Mouse (Mus musculus) limb, embryonic 14.5 days (tissue): ENCODE measurements around the gene Dnajc1. TPM values are rescaled to one million over a fixed set of nuclear protein-coding genes. Genes with fewer than 3 reads are reported as not detected.

Source experiments
- ATAC-seq: fragments of 200-750 bp; cut with Nextera tagmentation; 2 replicates; pipeline ENCODE4 v1.8.0; 2017; ENCODE audit warnings: low read depth, moderate number of reproducible peaks, moderate TSS enrichment; ENCODE audit not compliant: low FRiP score
- DNase-seq: peaks from one replicate; pipeline ENCODE4 v3.0.0-alpha.2; 2015; ENCODE audit warnings: low spot score
- H3K27ac ChIP-seq: fragments of 300-500 bp; sonication (generic); replicated peaks from 2 replicates; pipeline ENCODE4 v1.5.1; 2014; ENCODE audit warnings: low read depth, mild to moderate bottlenecking, low read length, moderate library complexity, mixed read lengths
- H3K27me3 ChIP-seq: fragments of 300-500 bp; sonication (generic); 2 replicates; pipeline ENCODE4 v1.6.1; 2014; ENCODE audit warnings: low read length, mixed read lengths; ENCODE audit not compliant: control insufficient read depth, insufficient read depth
- H3K36me3 ChIP-seq: fragments of 300-500 bp; sonication (generic); 2 replicates; pipeline ENCODE4 v1.6.1; 2014; ENCODE audit warnings: mild to moderate bottlenecking, low read length, moderate library complexity, mixed read lengths; ENCODE audit not compliant: control insufficient read depth, insufficient read depth
- H3K4me1 ChIP-seq: fragments of 300-500 bp; sonication (generic); 2 replicates; pipeline ENCODE4 v1.6.1; 2014; ENCODE audit warnings: antibody characterized with exemption, low read length, mixed read lengths; ENCODE audit not compliant: control insufficient read depth, insufficient read depth
- H3K4me2 ChIP-seq: fragments of 300-500 bp; sonication (generic); replicated peaks from 2 replicates; pipeline ENCODE4 v1.6.1; 2014; ENCODE audit warnings: low read depth, mild to moderate bottlenecking, low read length, moderate library complexity; ENCODE audit not compliant: severe bottlenecking
- H3K4me3 ChIP-seq: fragments of 300-500 bp; sonication (generic); replicated peaks from 2 replicates; pipeline ENCODE4 v1.5.1; 2014; ENCODE audit warnings: low read length
- H3K9ac ChIP-seq: fragments of 300-500 bp; sonication (generic); 2 replicates; pipeline ENCODE4 v1.6.1; 2014; ENCODE audit warnings: mild to moderate bottlenecking, low read depth, low read length, moderate library complexity; ENCODE audit not compliant: severe bottlenecking
- H3K9me3 ChIP-seq: fragments of 300-500 bp; sonication (generic); 2 replicates; pipeline ENCODE4 v1.6.1; 2016; ENCODE audit warnings: low read length; ENCODE audit not compliant: control insufficient read depth
- POLR2A ChIP-seq: fragments of 200-500 bp; IDR thresholded peaks from 2 replicates; pipeline ENCODE4 v1.8.0; 2012; ENCODE audit warnings: inconsistent platforms, mild to moderate bottlenecking, moderate library complexity, borderline replicate concordance; ENCODE audit not compliant: insufficient read depth, insufficient read length; ENCODE audit errors: extremely low read depth
- WGBS: fragments of 180-500 bp; shearing (Covaris S2); extraction: QIAGEN DNeasy Blood & Tissue Kit; methylation state at CpG from one replicate; pipeline ENCODE4 v1.1.7; 2014; 5-methylcytosine and 5-hydroxymethylcytosine counted together
- polyA plus RNA-seq, 2 experiments: library from polyadenylated mRNA; depleted of rRNA in 1 of 2; stranded (reverse) in 1 of 2; unstranded in 1 of 2; fragments of >200 nt; fragmentation: Nextera tagmentation in 1 of 2; extraction: Ambion mirVana in 1 of 2; gene quantifications; 2 replicates each; pipeline versions ENCODE4 v1.2.1 to v1.2.3; 2012 to 2014

Gene Dnajc1
- polyA plus RNA-seq, 2 experiments: 19.7 to 43.3 TPM

- ATAC-seq (no peak), DNase-seq (no peak)
- no peak overlapping the region for H3K4me3 ChIP-seq
- H3K4me1 ChIP-seq: 0 out of 2 replicates have a peak, but pooled peaks cover 6% of the 10 kb centered on the region
- no peak for TF ChIP-seq POLR2A
- H3K9me3 ChIP-seq: no peaks in the 10 kb centered on the region
- H3K27ac ChIP-seq: no peak overlapping the region
- WGBS: 77% methylated on average over 2 of the region's 2 CpGs
- H3K27me3 ChIP-seq: no peaks in the 10 kb centered on the region
- no peak overlapping the region for H3K9ac ChIP-seq
- H3K4me2 ChIP-seq: no peak overlapping the region
- H3K36me3 ChIP-seq: peaks cover 6% of the 10 kb centered on the region; the same call in 1 of the 2 replicates
These were observed 74.0 kb downstream of the Dnajc1 start for GRCm38 (mm10) chr2:18318671-18319070.

DNA sequence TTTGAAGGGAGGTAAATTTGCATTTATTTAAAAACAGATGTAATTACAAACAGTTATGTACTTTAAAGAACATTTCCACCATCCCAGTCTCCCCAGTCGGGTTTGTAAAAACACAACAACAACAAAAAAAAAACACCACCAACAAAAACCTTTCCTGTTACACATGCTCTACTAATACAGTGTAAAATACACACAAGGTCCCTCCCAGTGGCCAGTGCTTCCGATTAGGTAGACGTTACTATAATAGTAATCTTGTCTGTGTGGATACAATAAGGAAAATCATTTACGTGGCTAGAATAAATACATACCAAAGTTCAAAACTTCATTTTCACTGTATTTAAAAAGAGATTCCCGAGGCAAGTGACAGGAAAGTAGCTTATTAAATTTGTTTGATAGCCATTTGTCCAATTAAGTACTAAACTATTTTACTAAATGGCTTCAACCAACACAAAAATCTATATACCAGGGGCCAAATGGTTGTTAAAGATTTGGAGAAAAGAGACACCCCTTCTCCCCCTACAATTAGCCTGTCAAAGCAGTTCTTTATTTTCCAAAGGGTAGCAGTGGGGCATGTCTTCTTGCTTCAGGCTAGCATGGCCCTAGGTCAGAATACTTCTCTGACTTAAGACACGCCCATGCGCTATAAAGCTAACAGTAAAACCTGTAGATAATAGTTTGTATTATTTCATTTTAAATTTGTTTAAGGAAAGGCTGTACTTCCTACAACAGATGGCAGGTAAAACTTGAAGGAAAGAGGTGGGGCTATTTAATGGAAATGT is 74.9 kb downstream of the Dnajc1 start:
- Histone ChIP-seq H3K27ac (no peak overlapping the region), H3K4me1 (0 out of 2 replicates have a peak, but pooled peaks cover 6% of the 10 kb centered on the region), H3K4me3 (no peak overlapping the region), H3K27me3 (no peaks in the 10 kb centered on the region), H3K9ac (no peak overlapping the region), H3K36me3 (peaks cover 6% of the 10 kb centered on the region; the same call in 1 of the 2 replicates), H3K9me3 (no peaks in the 10 kb centered on the region), H3K4me2 (no peak overlapping the region)
- TF ChIP-seq POLR2A: no peak
- no peak for ATAC-seq
- DNase-seq: no peak
- WGBS: 60% methylated on average over 7 of the region's 7 CpGs

- no peaks in the 10 kb centered on the region for H3K9me3 ChIP-seq
- H3K27me3 ChIP-seq: no peaks in the 10 kb centered on the region
- WGBS: 20% methylated on average over 2 of the region's 2 CpGs
- no peak for TF ChIP-seq POLR2A
- H3K4me1 ChIP-seq: 0 out of 2 replicates have a peak, but pooled peaks cover 6% of the 10 kb centered on the region
- ATAC-seq (no peak), DNase-seq (peak; percentile 23)
- no peak overlapping the region for H3K9ac ChIP-seq
- no peak overlapping the region for H3K4me2 ChIP-seq
- H3K27ac ChIP-seq: no peak overlapping the region
- no peak overlapping the region for H3K4me3 ChIP-seq
- H3K36me3 ChIP-seq: peaks cover 5% of the 10 kb centered on the region; the same call in 1 of the 2 replicates
These were observed 75.7 kb downstream of the Dnajc1 start for GRCm38 (mm10) chr2:18316909-18317308.

DNA sequence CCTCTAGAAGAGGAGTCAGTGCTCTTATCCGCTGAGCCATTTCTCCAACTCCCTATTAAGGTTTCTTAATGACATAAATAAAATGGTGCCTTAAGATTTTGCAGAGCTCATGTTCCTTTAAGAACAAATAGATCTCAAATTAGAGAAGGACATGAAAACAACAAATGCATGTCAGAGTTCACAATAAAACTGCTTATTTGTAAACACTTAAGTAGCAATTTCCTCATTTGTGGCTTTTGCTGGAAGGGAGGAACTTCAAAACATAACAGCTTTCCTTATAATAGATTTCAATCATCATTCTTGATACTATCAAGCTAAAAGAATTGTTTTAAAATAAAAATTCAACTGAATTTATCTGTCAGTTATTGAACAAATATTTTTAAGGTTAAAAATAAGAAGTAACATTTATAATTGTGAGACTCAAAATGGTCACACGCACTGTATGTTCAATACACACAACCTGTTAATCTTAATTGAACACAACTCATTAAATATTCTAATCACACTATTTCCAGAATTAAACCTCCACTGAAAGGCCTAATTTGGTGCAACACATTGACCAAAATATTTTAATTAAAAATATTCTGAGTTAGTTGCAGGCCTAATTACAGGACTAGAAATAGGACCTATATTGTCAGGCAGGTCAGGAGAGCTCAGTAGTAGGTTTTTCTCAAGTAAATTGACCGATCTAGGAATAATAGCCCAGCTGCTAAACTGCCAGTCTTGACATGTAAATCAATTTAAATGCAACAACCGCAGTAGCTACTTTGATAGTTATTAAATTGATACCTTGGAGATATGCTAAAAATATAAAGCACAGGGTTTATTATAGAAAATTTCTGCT is 82.1 kb downstream of the Dnajc1 start:
- Histone ChIP-seq H3K9ac (no peak overlapping the region), H3K27ac (no peak overlapping the region), H3K36me3 (no peaks in the 10 kb centered on the region), H3K27me3 (no peaks in the 10 kb centered on the region), H3K4me1 (no peaks in the 10 kb centered on the region), H3K9me3 (no peaks in the 10 kb centered on the region), H3K4me2 (no peak overlapping the region), H3K4me3 (no peak overlapping the region)
- no peak for DNase-seq
- no peak for ATAC-seq
- no peak for TF ChIP-seq POLR2A
- WGBS: 78% methylated on average over 4 of the region's 4 CpGs
